Mouse (Mus musculus): Measurements from ENCODE around the gene Gm4070. TPM values are rescaled to one million over a fixed set of nuclear protein-coding genes. Genes with fewer than 3 reads are reported as not detected.

Gm4070 gene
- polyA plus RNA-seq, 1 experiment from 2014 or later, result 0.59 TPM

Other genes with a start within 250 kb of the Gm4070 start
- 377 and 439 TPM in 2 replicates for gene Ilk, start 217.4 kb downstream of the Gm4070 start, polyA plus RNA-seq (2015; fragmentation: Nextera tagmentation; extraction: Ambion mirVana)
- gene Rrp8, start 216.6 kb downstream of the Gm4070 start, polyA plus RNA-seq (2015; fragmentation: Nextera tagmentation; extraction: Ambion mirVana), result 42.9 TPM in 2 replicates
- gene Taf10, start 209.6 kb downstream of the Gm4070 start, polyA plus RNA-seq (2015; fragmentation: Nextera tagmentation; extraction: Ambion mirVana), result 107 and 121 TPM in 2 replicates
- 120 and 123 TPM in 2 replicates for gene Tpp1, start 201.7 kb downstream of the Gm4070 start, polyA plus RNA-seq (2015; fragmentation: Nextera tagmentation; extraction: Ambion mirVana)
- gene Dchs1, start 166.3 kb downstream of the Gm4070 start, polyA plus RNA-seq (2015; fragmentation: Nextera tagmentation; extraction: Ambion mirVana), result 10.4 and 10.5 TPM in 2 replicates
- 378 and 386 TPM in 2 replicates for gene Mrpl17, start 142.9 kb downstream of the Gm4070 start, polyA plus RNA-seq (2015; fragmentation: Nextera tagmentation; extraction: Ambion mirVana)

Measured in kidney, embryonic 16.5 days (tissue).